Mouse (Mus musculus) ES-Bruce4 (cell line): ENCODE measurements around the gene Ubac2. TPM values are rescaled to one million over a fixed set of nuclear protein-coding genes. Genes with fewer than 3 reads are reported as not detected.

Experiments
- H3K27ac ChIP-seq: 2 replicates; pipeline ENCODE4 v1.5.1; 2012; ENCODE audit warnings: low read length, inconsistent platforms; ENCODE audit not compliant: insufficient read depth
- H3K27me3 ChIP-seq: 2 replicates; pipeline ENCODE4 v1.6.1; 2012; ENCODE audit warnings: mild to moderate bottlenecking, low read length, inconsistent platforms; ENCODE audit not compliant: control insufficient read depth, poor library complexity, insufficient read depth, severe bottlenecking
- H3K36me3 ChIP-seq: 2 replicates; pipeline ENCODE4 v1.6.1; 2012; ENCODE audit warnings: inconsistent platforms, mild to moderate bottlenecking, low read length, moderate library complexity; ENCODE audit not compliant: control insufficient read depth, poor library complexity, insufficient read depth, severe bottlenecking
- H3K4me1 ChIP-seq: one replicate; pipeline ENCODE4 v1.8.1; 2011; ENCODE audit warnings: low read length; ENCODE audit not compliant: control insufficient read depth, insufficient read depth
- H3K4me3 ChIP-seq: 2 replicates; pipeline ENCODE4 v1.5.1; 2011; ENCODE audit warnings: low read depth, mild to moderate bottlenecking, low read length
- H3K9ac ChIP-seq: 2 replicates; pipeline ENCODE4 v1.6.1; 2012; ENCODE audit warnings: low read depth, mild to moderate bottlenecking, inconsistent platforms; ENCODE audit not compliant: poor library complexity, severe bottlenecking
- H3K9me3 ChIP-seq: replicated peaks from 2 replicates; pipeline ENCODE4 v1.6.1; 2012; ENCODE audit warnings: mild to moderate bottlenecking, low read length, inconsistent platforms; ENCODE audit not compliant: control insufficient read depth, poor library complexity, insufficient read depth, severe bottlenecking
- CTCF ChIP-seq: IDR thresholded peaks from one replicate; pipeline ENCODE4 v1.8.1; 2011; ENCODE audit warnings: low read depth, low read length
- EP300 ChIP-seq: IDR thresholded peaks from 2 replicates; pipeline ENCODE4 v1.6.1; 2011; ENCODE audit warnings: low read depth, low read length; ENCODE audit not compliant: insufficient read depth
- POLR2A ChIP-seq: IDR thresholded peaks from one replicate; pipeline ENCODE4 v1.8.1; 2011; ENCODE audit warnings: low read length; ENCODE audit not compliant: insufficient read depth
- polyA plus RNA-seq: library from polyadenylated mRNA; stranded (reverse); fragments of >200 nt; gene quantifications from 2 replicates; pipeline ENCODE4 v1.2.4, GENCODE M21; 2011; ENCODE audit warnings: low read depth; ENCODE audit not compliant: missing spikeins, insufficient read depth, insufficient read length

The Ubac2 gene
- polyA plus RNA-seq, 1 experiment: 42.2 TPM

GRCm38 (mm10) chr14:121881211-121881610, 2.8 kb downstream of the Ubac2 start:
- Histone ChIP-seq H3K36me3 (no peaks in the 10 kb centered on the region), H3K9me3 (no peaks in the 10 kb centered on the region), H3K27ac (no peak overlapping the region), H3K4me3 (no peak overlapping the region), H3K27me3 (no peaks in the 10 kb centered on the region), H3K9ac (no peak overlapping the region), H3K4me1 (no peaks in the 10 kb centered on the region)
- TF ChIP-seq POLR2A: no peak
- no peak for TF ChIP-seq CTCF
- TF ChIP-seq EP300: no peak

GRCm38 (mm10) chr14:121884150-121884797, 5.9 kb downstream of the Ubac2 start:
- TF ChIP-seq EP300 (no peak), POLR2A (no peak), CTCF (no peak)
- H3K9me3 ChIP-seq: no peaks in the 10 kb centered on the region
- no peaks in the 10 kb centered on the region for H3K27me3 ChIP-seq
- H3K36me3 ChIP-seq: no peaks in the 10 kb centered on the region
- H3K4me3 ChIP-seq: no peak overlapping the region
- no peak overlapping the region for H3K27ac ChIP-seq
- H3K9ac ChIP-seq: no peak overlapping the region
- H3K4me1 ChIP-seq: no peaks in the 10 kb centered on the region

GRCm38 (mm10) chr14:121893747-121894146, 15.3 kb downstream of the Ubac2 start:
- no peaks in the 10 kb centered on the region for H3K27me3 ChIP-seq
- no peak overlapping the region for H3K27ac ChIP-seq
- no peak overlapping the region for H3K9ac ChIP-seq
- no peaks in the 10 kb centered on the region for H3K9me3 ChIP-seq
- no peaks in the 10 kb centered on the region for H3K4me1 ChIP-seq
- TF ChIP-seq CTCF (no peak), POLR2A (no peak), EP300 (no peak)
- no peaks in the 10 kb centered on the region for H3K36me3 ChIP-seq
- H3K4me3 ChIP-seq: no peak overlapping the region

GRCm38 (mm10) chr14:121894511-121895135, 16.2 kb downstream of the Ubac2 start:
- no peaks in the 10 kb centered on the region for H3K27me3 ChIP-seq
- TF ChIP-seq POLR2A (no peak), EP300 (no peak), CTCF (no peak)

GRCm38 (mm10) chr14:121895316-121895715, 16.9 kb downstream of the Ubac2 start:
- Histone ChIP-seq H3K9me3 (no peaks in the 10 kb centered on the region), H3K27me3 (no peaks in the 10 kb centered on the region), H3K4me1 (peaks cover 2% of the 10 kb centered on the region), H3K9ac (no peak overlapping the region), H3K27ac (no peak overlapping the region), H3K36me3 (no peaks in the 10 kb centered on the region), H3K4me3 (no peak overlapping the region)
- no peak for TF ChIP-seq CTCF
- TF ChIP-seq EP300: no peak
- no peak for TF ChIP-seq POLR2A

More at GRCm38 (mm10) chr14:121894511-121895135, 16.2 kb downstream of the Ubac2 start:
- no peaks in the 10 kb centered on the region for H3K4me1 ChIP-seq
- no peak overlapping the region for H3K4me3 ChIP-seq
- H3K9me3 ChIP-seq: no peaks in the 10 kb centered on the region
- no peak overlapping the region for H3K27ac ChIP-seq
- no peaks in the 10 kb centered on the region for H3K36me3 ChIP-seq
- no peak overlapping the region for H3K9ac ChIP-seq
